Mouse (Mus musculus) hindbrain, embryonic 15.5 days (tissue): ENCODE results near the gene Agpat4. TPM values are rescaled to one million over a fixed set of nuclear protein-coding genes. Genes with fewer than 3 reads are reported as not detected.
"Not testable (repeated sequence)": the region's sequence is repeated elsewhere in the genome, so short reads cannot be mapped to it uniquely, and the experiment has no call there.

Experiments used
- ATAC-seq: fragments of 200-750 bp; cut with Nextera tagmentation; 2 replicates; pipeline ENCODE4 v1.8.0; 2017; ENCODE audit warnings: low read depth, moderate number of reproducible peaks, moderate TSS enrichment; ENCODE audit not compliant: low FRiP score
- H3K27ac ChIP-seq: fragments of 300-500 bp; sonication (generic); replicated peaks from 2 replicates; pipeline ENCODE4 v1.5.1; 2015; ENCODE audit warnings: mild to moderate bottlenecking, inconsistent platforms
- H3K27me3 ChIP-seq: fragments of 300-500 bp; sonication (generic); 2 replicates; pipeline ENCODE4 v1.6.1; 2015; ENCODE audit warnings: control low read depth, inconsistent platforms
- H3K36me3 ChIP-seq: fragments of 300-500 bp; sonication (generic); 2 replicates; pipeline ENCODE4 v1.6.1; 2015; ENCODE audit warnings: control low read depth, inconsistent platforms
- H3K4me1 ChIP-seq: fragments of 300-500 bp; sonication (generic); replicated peaks from 2 replicates; pipeline ENCODE4 v1.6.1; 2015; ENCODE audit warnings: control low read depth, inconsistent platforms
- H3K4me2 ChIP-seq: fragments of 300-500 bp; sonication (generic); 2 replicates; pipeline ENCODE4 v1.6.1; 2015; ENCODE audit warnings: moderate library complexity, mild to moderate bottlenecking, inconsistent platforms
- H3K4me3 ChIP-seq: fragments of 300-500 bp; sonication (generic); 2 replicates; pipeline ENCODE4 v1.5.1; 2015; ENCODE audit warnings: mild to moderate bottlenecking, inconsistent platforms
- H3K9ac ChIP-seq: fragments of 300-500 bp; sonication (generic); 2 replicates; pipeline ENCODE4 v1.6.1; 2015; ENCODE audit warnings: inconsistent platforms
- H3K9me3 ChIP-seq: fragments of 300-500 bp; sonication (generic); 2 replicates; pipeline ENCODE4 v1.6.1; 2016; ENCODE audit warnings: control low read depth, inconsistent platforms
- WGBS: fragments of 180-500 bp; shearing (Covaris S2); methylation state at CpG from one replicate; pipeline ENCODE4 v1.1.7; 2015; 5-methylcytosine and 5-hydroxymethylcytosine counted together
- polyA plus RNA-seq: library from polyadenylated mRNA; unstranded; fragments of >200 nt; fragmentation: Nextera tagmentation; extraction: Ambion mirVana; gene quantifications from 2 replicates; pipeline ENCODE4 v1.2.1, GENCODE M21; 2015

Gene Agpat4
- polyA plus RNA-seq, 1 experiment from 2014 or later = 63.4 TPM

GRCm38 (mm10) chr17:12223682-12224081, 105.2 kb downstream of the Agpat4 start:
- H3K9ac ChIP-seq = no peak overlapping the region
- no peak overlapping the region for H3K27ac ChIP-seq
- WGBS = 41% methylated on average over 5 of the region's 5 CpGs
- no peak overlapping the region for H3K4me3 ChIP-seq
- no peaks in the 10 kb centered on the region for H3K9me3 ChIP-seq
- H3K4me1 ChIP-seq = 0 out of 2 replicates have a peak, but pooled peaks cover 1% of the 10 kb centered on the region
- no peak overlapping the region for H3K4me2 ChIP-seq
- peaks cover 29% of the 10 kb centered on the region for H3K36me3 ChIP-seq
- ATAC-seq = peak; percentile 6; the same call in 1 of the 2 replicates
- no peaks in the 10 kb centered on the region for H3K27me3 ChIP-seq

- Histone ChIP-seq H3K4me1 (no peaks in the 10 kb centered on the region), H3K4me3 (no peak overlapping the region), H3K9me3 (no peaks in the 10 kb centered on the region), H3K27ac (no peak overlapping the region), H3K4me2 (no peak overlapping the region), H3K36me3 (peaks cover 31% of the 10 kb centered on the region), H3K9ac (no peak overlapping the region), H3K27me3 (no peaks in the 10 kb centered on the region)
- WGBS = 74% methylated on average over 9 of the region's 9 CpGs
- peak; percentile 45 for ATAC-seq
Observed at GRCm38 (mm10) chr17:12224145-12224544, 105.6 kb downstream of the Agpat4 start.

DNA sequence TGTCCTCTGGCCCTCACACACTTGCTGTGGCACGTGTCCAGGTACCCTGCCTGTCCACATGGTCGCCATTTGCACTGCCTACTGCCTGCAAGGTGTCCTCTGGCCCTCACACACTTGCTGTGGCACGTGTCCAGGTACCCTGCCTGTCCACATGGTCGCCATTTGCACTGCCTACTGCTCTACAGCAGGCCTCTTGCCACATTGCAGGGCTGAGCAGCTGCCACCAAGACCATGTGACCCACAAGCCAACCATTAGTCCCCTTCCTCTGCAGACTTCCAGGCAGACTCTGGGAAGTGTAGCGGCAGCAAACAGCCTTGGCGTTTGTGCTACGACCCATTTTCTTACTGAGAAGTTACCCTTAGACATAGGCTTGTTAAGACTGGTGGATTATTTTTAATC, 106.0 kb downstream of the Agpat4 start:
- H3K9ac ChIP-seq, H3K27ac ChIP-seq, H3K4me2 ChIP-seq, H3K4me3 ChIP-seq, H3K9me3 ChIP-seq, H3K4me1 ChIP-seq, H3K27me3 ChIP-seq: not testable (repeated sequence)
- ATAC-seq = peak; percentile 54
- H3K36me3 ChIP-seq = peaks cover 32% of the 10 kb centered on the region
- WGBS = 79% methylated on average over 5 of the region's 7 CpGs

DNA sequence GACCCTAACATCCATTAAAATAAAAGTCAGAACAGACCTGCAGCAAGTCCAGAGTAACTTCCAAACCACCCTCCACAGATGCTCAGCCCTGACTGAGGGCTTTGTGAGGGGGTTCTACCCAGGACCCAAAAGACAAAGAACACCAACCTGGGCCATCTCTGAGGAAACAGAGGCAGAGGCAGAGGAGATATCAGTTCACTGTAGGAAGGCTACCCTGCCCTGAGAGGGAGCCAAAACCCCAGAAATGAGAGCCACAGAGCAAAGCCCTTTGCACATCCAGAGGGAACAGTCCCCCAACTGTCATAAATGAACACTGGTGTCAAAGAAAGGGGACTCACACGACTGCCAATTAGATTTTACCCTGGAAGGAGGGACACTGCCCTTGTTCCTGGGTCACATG, 106.7 kb downstream of the Agpat4 start:
- Histone ChIP-seq H3K4me1 (0 out of 2 replicates have a peak, but pooled peaks cover 1% of the 10 kb centered on the region), H3K9me3 (no peaks in the 10 kb centered on the region), H3K27me3 (no peaks in the 10 kb centered on the region), H3K4me2 (no peak overlapping the region), H3K4me3 (no peak overlapping the region), H3K36me3 (peaks cover 30% of the 10 kb centered on the region), H3K9ac (no peak overlapping the region), H3K27ac (no peak overlapping the region)
- 64% methylated on average over 1 of the region's 1 CpGs for WGBS
- no peak for ATAC-seq

DNA sequence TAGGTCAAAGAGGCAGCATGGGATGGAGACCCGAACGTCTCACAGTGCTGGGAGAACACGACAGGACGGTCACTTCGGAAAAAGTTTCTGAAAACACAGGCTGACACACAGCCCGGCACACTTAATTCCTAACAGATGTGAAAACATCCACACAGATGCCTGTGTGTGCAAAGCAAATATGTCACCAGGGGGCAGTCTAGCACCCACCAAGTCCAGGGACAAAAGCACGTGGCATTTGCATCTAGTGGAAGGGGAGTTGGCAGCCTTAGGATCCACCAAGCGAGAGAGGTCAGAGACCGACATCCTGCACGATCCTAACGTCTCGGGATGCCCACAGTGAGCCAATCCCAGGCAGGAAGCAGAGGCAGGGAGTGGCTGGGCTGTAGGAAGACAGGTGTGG, 108.0 kb downstream of the Agpat4 start:
- Histone ChIP-seq H3K4me3 (no peak overlapping the region), H3K4me1 (0 out of 2 replicates have a peak, but pooled peaks cover 5% of the 10 kb centered on the region), H3K27me3 (no peaks in the 10 kb centered on the region), H3K9me3 (no peaks in the 10 kb centered on the region), H3K4me2 (no peak overlapping the region), H3K9ac (no peak overlapping the region), H3K36me3 (peaks cover 35% of the 10 kb centered on the region), H3K27ac (no peak overlapping the region)
- WGBS = 67% methylated on average over 12 of the region's 12 CpGs
- no peak for ATAC-seq

DNA sequence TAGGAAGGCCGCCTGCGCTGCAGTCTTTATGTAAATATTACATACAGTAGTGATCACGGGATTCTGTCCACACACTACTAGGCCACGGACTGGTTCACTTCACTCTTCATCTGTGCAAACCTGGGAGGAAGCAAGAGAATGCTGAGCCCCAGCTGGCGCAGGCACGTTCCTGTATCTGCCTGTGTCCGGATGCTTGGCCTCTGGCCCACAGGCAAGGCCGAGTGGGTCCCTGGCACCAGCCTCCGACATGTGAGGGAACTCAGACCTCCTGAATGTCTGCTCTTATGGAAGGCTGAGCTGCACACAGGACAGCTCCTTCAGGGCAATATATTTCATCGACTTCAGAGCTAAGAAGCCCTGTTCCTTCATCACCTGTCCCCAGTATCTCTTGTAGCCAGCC, 109.5 kb downstream of the Agpat4 start:
- Histone ChIP-seq H3K4me3 (no peak overlapping the region), H3K36me3 (peaks cover 45% of the 10 kb centered on the region), H3K27me3 (no peaks in the 10 kb centered on the region), H3K4me2 (no peak overlapping the region), H3K4me1 (0 out of 2 replicates have a peak, but pooled peaks cover 5% of the 10 kb centered on the region), H3K9ac (no peak overlapping the region), H3K27ac (no peak overlapping the region), H3K9me3 (no peaks in the 10 kb centered on the region)
- 89% methylated on average over 10 of the region's 10 CpGs for WGBS
- no peak for ATAC-seq

GRCm38 (mm10) chr17:12228471-12228870, 110.0 kb downstream of the Agpat4 start:
- WGBS = 94% methylated on average over 7 of the region's 7 CpGs
- H3K36me3 ChIP-seq = peaks cover 49% of the 10 kb centered on the region
- ATAC-seq = no peak

DNA sequence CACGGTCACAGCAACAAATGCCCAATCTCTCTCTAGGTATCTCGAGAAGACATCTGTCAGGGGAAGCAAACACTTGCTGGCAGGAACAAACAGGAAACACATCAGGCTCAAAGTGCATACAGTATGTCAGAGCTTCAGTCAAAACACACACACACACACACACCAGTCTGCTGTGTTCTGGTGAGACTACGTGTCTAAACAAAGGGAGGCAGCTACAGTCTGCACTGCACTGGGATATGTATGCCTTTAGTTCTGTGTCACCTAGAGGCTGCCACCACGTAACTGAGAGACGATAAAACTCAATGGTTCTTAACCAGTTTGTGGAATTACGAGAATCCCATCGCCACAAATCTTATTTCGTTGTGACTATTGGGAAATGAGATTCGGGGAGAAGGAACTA, 111.3 kb downstream of the Agpat4 start:
- peak; percentile 52; the same call in 1 of the 2 replicates for ATAC-seq
- Histone ChIP-seq H3K4me1 (0 out of 2 replicates have a peak, but pooled peaks cover 5% of the 10 kb centered on the region), H3K9ac (no peak overlapping the region), H3K4me2 (no peak overlapping the region), H3K36me3 (peaks cover 57% of the 10 kb centered on the region), H3K4me3 (no peak overlapping the region), H3K9me3 (no peaks in the 10 kb centered on the region), H3K27ac (peak overlapping the region; percentile 14; the same call in 1 of the 2 replicates), H3K27me3 (no peaks in the 10 kb centered on the region)
- WGBS = 89% methylated on average over 9 of the region's 9 CpGs

More at GRCm38 (mm10) chr17:12228471-12228870, 110.0 kb downstream of the Agpat4 start:
- H3K4me3 ChIP-seq = no peak overlapping the region
- no peak overlapping the region for H3K27ac ChIP-seq
- no peak overlapping the region for H3K4me2 ChIP-seq
- no peak overlapping the region for H3K9ac ChIP-seq
- H3K4me1 ChIP-seq = 0 out of 2 replicates have a peak, but pooled peaks cover 5% of the 10 kb centered on the region
- H3K9me3 ChIP-seq = no peaks in the 10 kb centered on the region
- H3K27me3 ChIP-seq = no peaks in the 10 kb centered on the region

DNA sequence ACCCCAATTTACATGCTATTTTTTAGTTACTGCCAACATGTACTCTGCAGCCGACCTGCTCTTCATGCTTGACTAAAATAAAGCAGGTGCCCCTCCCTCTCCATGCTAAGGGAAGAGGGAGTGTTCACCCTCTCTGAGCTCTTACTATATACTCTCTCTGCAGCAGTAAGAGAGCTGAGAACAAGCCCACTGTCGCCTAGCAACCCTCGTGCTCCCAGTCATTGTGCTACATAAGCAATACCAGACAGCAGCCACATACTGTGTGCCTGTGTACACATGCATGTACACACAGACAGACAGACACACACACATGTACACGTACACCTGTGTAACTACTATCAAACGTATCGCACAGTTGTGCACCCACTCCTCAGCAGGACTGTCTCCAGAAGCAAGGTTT, 111.7 kb downstream of the Agpat4 start:
- WGBS = 70% methylated on average over 6 of the region's 6 CpGs
- Histone ChIP-seq H3K27me3 (no peaks in the 10 kb centered on the region), H3K4me2 (no peak overlapping the region), H3K4me1 (0 out of 2 replicates have a peak, but pooled peaks cover 5% of the 10 kb centered on the region), H3K27ac (peak overlapping the region; percentile 14; the same call in 1 of the 2 replicates), H3K36me3 (peaks cover 62% of the 10 kb centered on the region), H3K9me3 (no peaks in the 10 kb centered on the region), H3K4me3 (no peak overlapping the region), H3K9ac (no peak overlapping the region)
- ATAC-seq = peak; percentile 73

- H3K27me3 ChIP-seq = no peaks in the 10 kb centered on the region
- H3K36me3 ChIP-seq = peaks cover 69% of the 10 kb centered on the region
- no peak for ATAC-seq
- 0 out of 2 replicates have a peak, but pooled peaks cover 5% of the 10 kb centered on the region for H3K4me1 ChIP-seq
- no peak overlapping the region for H3K4me3 ChIP-seq
- H3K9me3 ChIP-seq = no peaks in the 10 kb centered on the region
- no peak overlapping the region for H3K27ac ChIP-seq
- no peak overlapping the region for H3K4me2 ChIP-seq
- WGBS = 94% methylated on average over 7 of the region's 7 CpGs
- no peak overlapping the region for H3K9ac ChIP-seq
Observed at GRCm38 (mm10) chr17:12231087-12231486, 112.6 kb downstream of the Agpat4 start.

- over 99% methylated on average over 6 of the region's 6 CpGs for WGBS
- Histone ChIP-seq H3K4me2 (no peak overlapping the region), H3K27ac (no peak overlapping the region), H3K36me3 (peaks cover 68% of the 10 kb centered on the region), H3K9ac (no peak overlapping the region), H3K9me3 (no peaks in the 10 kb centered on the region), H3K4me3 (no peak overlapping the region), H3K27me3 (no peaks in the 10 kb centered on the region), H3K4me1 (0 out of 2 replicates have a peak, but pooled peaks cover 5% of the 10 kb centered on the region)
- ATAC-seq = no peak
Observed at GRCm38 (mm10) chr17:12232724-12233123, 114.2 kb downstream of the Agpat4 start.

GRCm38 (mm10) chr17:12240701-12241100, 122.2 kb downstream of the Agpat4 start:
- WGBS = 93% methylated on average over 3 of the region's 3 CpGs
- Histone ChIP-seq H3K27me3 (no peaks in the 10 kb centered on the region), H3K4me3 (no peak overlapping the region), H3K9ac (no peak overlapping the region), H3K27ac (no peak overlapping the region), H3K36me3 (peaks cover 52% of the 10 kb centered on the region), H3K4me1 (no peaks in the 10 kb centered on the region), H3K9me3 (no peaks in the 10 kb centered on the region), H3K4me2 (no peak overlapping the region)
- no peak for ATAC-seq
